Mouse (Mus musculus): ENCODE results near the gene Tbc1d9b.

DNA sequence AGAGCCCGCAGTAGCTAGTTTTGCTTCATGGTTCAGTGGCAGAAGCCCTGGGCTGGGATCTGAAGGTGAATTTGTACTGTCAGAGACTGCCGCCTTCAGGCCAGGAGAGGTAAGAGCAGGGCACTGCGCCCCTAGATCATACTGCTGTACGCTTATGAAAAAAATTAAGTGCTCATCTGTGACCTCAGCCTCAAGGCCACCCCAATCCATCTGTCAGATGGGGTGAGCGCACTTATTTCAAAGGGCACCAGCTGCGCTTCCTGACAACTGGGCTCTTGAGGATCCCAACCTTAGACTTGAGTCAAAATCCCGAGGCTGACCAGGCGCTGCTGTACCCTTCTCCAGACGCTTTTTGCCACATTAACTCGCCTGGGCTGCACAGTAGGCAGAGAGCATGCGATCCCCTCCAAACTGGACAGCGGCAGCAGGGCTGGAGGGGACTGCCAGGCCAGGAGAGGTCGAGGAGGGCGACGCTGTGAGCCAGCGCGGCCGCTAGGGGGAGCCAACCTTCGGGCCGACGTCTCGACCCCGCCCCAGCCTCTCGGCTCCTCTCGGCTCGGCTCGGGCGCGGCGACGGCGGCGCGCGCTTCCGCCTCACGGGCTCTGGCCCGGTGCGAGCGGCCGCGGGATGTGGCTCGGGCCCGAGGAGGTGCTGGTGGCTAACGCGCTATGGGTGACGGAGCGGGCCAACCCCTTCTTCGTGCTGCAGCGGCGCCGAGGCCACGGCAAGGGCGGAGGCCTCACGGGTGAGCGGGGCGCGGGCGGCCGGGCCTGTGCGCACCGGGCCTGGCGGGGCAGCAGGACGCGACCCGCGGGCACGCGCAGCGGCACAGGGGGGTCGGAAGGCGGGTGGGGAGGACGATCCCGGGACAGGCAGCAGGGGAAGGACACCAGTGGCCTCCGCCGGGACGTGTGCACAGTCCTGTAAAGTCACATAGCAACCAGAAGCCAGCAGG lies at the start of gene Tbc1d9b:
- TF ChIP-seq TAL1 (IDR thresholded peaks at IDR 0.05; ENCODE audit: low read length) (no peak), GATA1 (IDR thresholded peaks at IDR 0.05; ENCODE audit: low read length) (no peak)

Measured in erythroblast, embryonic 14.5 days (primary cell).